Mouse (Mus musculus): ENCODE results near the gene Hoxa6.

Hoxa6 gene

DNA sequence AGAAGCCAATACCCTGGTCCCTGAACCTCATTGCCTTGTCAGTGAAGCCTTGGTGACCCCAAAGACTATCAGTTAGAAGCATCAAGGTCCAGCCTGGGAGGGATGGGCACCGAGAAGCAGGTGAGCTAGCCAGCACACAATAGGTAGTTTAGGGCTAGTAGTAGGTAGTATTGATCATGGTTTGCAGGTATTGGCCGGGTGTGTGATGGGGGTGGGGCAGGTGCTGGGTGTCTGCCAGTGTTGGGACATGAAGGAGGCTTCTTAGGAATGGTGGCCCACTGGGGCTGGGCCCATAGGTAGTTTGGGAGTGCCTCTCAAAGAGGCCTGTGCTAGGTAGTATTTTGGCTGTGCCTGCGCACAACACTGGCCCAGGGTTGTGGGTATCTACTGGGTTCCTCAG lies 6.5 kb upstream of the Hoxa6 start:
- no peak for DNase-seq (ENCODE audit: low spot score)

DNA sequence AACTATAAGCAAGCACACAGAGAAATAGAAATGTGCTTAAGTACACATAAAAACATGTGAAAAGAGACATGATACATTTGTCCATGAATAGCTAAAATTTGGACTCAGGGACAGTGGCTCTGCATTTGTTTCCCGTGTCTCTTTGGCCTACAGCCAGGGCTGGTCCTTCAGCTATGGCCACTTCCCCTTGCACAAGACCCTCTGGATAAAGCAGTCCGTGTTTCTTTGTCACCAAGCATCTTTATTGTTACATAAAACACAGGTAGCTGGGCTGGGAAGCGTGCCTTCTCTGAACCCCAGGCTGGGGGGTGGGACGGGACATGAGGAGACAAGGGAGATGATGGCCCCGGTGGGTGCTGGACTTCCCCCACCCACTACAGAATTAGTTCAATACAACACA lies 5.7 kb upstream of the Hoxa6 start:
- no peak for DNase-seq (ENCODE audit: low spot score)

DNA sequence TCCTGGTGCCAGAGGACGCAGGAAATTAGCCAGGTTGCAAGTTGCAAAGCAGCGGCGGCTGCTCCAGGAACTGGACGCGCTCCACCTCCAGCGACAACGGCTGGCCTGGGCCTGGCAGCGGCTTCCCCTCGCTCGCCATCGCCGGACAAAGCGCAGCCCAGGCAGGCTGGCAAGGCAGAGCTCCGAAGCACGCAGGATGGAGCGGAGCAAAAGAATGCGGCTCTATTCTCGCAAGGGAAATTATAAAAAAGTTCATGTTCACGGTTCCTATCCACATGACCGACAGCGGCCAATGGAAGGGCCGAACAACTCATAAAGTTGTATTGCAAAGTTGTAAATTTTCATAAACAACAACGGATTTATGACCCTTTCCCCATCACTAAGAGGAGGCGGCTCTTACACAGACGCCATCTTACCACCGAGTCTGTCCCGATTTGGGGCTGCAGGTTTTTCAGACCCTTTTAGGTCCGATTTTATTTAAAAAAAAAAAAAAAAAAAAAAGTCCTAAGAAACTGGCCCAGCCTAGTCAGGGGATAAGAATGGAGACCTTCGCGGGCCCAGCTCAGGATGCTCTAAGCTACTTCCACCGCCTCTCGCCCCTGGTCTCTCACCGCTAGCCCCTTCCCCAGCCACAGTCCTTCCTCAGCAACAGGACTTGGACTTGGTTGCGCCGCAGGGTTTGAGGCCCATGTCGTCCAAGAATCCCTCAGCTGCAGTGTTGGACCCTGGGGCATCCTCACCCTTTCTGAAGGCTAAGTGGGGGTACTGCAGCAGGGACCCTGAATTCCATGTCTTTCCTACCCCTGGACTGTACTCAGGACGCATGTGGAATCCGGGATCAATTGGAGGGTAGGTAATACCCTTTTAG lies 4.8 kb upstream of the Hoxa6 start, which contains the start of the genes Hoxa3 and Gm28308:
TSS of gene Hoxa3 (minus strand) at position 218 of the 868 bp plus-strand sequence.
TSS of gene Gm28308 (minus strand) at position 221 of the 868 bp plus-strand sequence.
- DNase-seq (ENCODE audit: low spot score) = no peak

DNA sequence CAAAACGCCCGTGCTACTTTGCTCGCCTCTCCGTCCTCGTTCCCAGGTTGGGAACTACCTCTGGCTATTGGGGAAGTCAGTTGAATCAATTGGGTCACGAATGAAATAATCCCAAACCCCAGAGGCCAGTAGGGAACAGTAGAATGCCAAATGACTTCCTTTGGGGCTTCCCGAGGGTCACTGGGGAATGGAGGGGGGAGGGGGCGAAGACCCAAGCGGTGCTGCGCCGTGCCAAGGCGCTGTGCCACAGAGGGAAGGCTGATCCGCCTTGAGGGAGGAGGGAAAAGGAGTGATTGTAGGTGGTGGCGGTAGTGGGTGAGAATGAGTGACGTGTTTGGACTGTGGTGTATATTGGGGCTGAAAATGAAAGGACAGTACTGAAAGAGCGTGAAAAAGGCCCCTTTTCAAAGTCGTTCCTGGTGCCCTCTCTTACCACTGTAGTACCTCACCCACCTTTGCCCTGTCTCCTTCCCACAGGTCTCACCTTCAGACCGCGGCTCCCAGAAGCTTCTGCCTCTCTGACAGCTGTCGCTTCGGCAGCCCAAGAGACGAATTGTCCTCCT lies 4.1 kb upstream of the Hoxa6 start:
- DNase-seq (ENCODE audit: low spot score) = no peak

DNA sequence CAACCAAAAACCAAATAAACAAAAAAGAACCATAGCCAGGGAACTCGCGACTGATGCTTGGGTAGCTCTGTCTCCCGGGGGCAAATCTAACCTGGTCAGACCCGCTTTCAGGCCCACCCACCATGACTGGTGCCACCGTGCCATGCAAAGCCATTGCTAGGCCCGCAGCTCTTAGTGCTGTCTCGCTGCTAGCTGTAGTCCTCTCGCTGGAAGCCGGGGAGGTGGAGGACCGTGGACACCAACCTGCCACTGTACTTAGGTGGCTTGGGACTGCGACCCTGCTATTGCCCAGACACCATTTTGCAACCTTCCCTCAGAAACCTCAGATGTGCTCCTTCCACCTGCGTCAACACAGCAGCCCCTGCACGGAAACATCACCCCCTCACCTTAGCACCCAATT lies 3.4 kb upstream of the Hoxa6 start:
- DNase-seq (ENCODE audit: low spot score) = no peak

DNA sequence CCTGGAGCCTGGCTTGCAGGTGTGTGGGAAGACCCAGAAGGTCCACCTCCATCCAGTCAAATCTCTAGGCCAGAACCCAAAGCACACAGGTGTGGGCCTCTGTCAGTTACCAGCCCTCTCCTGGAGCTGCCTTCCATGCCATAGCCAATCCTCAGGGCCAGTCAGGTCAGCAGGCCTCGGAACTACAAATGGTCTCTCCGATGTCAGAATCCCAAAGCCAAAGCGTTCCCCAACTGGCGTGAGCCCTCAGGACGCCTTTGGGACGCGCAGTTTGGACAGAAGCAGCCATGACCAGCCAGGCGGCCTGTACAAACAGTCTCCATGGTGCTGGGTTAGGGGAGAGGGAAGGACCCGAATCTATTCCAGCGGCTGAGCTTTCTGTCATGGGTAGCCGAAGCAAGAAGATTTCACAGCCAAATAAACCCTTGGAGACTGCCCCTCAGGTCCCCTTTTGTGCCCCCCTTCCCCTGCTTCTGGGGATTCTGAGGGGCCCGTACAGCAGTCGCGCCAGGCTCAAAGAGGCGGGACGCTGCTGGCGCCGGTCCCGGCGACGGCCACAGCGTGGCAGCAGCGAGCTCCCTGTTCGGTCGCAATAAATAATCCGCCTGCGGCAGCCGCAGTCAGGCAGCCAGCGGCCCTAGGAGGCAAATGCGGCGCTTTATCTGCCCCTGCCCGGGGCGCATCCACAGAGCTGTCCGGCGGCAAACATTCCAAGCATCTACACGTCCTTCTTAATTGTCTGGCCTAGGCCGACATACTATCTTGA lies 2.8 kb upstream of the Hoxa6 start:
- DNase-seq (ENCODE audit: low spot score) = peak; percentile 51

DNA sequence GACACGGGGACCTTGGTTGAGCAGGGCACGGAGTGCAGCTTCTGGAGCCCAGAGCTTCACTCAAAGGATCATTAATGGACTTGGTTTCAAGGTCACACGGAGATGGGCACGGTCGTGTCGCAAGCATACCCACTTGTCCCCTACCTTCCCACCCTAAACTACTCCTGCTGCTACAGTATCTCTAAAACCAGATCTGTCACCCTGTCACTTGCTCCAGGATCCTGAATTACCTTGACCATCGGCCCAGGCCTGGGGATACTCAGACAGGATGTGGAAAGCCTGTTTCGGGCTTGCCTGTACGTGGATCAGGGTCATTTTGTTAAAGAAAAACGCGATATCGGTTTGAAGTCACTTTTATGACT lies 1.1 kb upstream of the Hoxa6 start:
- DNase-seq (ENCODE audit: low spot score) = no peak

DNA sequence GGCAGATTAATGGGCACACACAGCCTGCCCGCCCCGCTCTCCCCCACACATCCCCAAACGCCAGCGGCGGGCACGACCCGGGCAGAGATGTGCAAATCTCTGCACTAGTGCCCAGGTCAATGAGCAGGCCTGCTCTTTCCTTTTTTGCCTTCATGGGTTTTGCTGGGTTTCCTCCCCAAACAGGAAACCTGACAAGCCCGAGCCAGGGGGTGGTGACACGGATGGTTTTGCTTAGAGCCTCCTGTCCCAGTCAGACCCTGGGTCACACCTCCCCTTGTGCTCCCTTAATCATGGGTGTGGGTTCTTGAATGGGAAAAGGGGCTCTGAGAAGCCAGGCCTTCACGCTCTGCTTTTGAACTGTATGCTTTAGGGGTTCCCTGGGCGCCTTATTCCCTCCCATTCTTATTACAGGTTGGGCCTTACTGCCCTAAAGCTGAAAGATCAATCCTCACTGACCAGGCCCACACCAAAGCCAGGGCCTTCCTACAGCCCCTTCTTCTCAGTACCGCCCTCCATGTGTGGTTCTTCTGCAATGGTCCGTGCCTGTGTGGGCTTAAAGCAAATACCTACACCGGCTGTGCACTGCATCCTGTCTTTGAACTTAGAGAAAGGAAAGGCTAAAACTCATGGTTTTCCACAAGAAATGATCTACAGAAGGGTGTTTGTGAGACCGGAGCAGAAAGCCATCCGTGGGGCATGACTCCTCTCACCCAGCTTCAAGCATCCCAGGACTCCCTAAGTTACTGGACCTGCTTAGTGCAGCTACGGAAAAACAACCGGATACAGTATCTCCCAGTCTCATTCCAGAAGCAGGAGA lies 554 bp upstream of the Hoxa6 start:
- no peak for DNase-seq (ENCODE audit: low spot score)

DNA sequence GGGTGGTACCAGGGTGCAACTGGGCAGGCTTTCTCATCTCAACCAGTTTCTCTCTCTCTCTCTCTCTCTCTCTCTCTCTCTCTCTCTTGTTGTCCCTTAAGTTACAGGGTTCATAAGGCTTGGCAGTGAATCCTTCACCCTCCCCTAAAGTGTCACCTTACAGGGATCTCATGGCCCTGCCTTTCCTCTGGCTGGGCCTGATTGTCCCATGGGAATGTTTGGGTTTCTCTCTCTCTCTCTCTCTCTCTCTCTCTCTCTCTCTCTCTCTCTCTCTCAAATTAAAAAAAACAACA lies 892 bp downstream of the Hoxa6 start:
- DNase-seq (ENCODE audit: low spot score) = no peak

DNA sequence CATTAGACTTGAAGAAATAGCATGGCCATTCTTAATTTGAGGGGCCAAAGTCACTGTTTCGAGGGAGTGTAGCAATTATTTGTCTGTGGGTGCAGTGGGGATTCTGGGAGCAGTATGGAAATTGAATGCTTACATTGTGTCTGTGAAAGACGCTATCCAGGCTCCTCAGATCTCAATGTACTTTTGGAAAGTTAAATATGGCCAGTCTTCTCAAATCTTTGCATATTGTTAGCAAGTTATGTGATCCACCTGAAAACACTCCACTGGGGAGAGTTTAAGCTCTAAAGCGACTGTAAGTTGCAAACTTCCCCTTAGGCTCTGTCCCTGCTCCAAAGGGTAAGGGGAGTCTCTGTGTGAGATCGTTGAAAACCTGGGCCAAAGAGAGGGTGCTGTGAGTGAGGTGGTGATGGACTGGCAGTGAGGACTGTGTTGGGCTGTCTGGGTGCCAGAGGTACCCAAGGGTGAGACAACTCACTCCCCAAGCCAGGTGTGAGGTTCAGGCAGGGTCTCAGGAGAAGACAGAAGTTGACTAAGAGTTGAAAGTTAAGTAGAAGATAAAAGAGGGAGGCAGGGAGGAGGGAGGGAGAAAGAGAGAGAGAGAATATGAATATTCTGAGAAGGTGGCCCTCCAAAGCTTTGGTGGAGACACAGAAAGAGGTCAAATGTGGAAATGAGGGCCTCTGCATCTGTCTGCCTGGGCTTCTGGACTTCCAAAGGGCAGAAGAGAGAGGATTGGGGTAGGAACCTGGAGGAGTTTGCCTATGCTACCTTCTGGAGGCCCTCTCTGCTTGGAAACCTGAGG lies 1.4 kb downstream of the Hoxa6 start:
- no peak for DNase-seq (ENCODE audit: low spot score)

DNA sequence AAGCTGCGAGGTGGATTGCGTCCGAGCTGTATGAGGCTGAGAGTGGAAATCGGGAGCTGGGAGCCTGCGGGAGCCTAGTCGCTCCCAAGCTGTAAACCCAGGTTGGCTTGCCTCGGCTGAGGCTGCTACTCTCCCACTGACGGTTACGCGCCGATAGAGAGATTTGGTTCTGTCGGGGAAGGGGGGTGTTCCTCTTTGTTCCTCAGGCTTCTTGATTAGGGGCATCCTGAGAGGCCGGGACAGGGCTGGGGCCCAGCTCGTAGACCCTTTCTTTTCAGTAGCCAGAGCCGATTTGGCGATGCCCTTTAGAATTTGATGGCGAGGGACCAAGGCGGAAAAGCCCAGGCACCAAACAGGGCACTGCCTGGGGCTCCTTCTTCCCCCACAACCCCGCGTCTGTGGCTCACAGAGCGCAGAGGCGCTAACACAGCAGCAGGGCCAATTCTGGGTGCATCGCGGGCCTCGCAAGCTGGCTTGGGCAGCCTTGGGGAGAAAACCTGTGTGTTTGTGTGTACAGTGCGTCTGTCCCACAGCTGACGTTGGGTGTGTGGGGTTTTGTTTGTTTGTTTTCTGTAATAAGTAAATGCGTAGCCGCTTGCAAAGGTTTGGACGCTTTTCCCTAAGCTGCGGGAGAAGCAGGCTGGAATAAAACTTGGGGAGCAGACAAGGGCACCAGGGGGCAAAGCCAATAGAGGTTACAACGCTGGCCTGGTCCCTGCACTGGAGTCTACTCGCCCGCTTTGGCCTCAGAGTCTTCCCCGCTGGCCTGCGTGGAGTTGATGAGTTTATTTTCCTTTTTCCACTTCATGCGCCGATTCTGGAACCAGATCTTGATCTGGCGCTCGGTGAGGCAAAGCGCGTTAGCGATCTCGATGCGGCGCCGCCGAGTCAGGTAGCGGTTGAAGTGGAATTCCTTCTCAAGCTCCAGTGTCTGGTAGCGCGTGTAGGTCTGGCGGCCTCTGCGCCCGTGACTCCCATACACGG lies 2.6 kb downstream of the Hoxa6 start:
- DNase-seq (ENCODE audit: low spot score) = no peak

DNA sequence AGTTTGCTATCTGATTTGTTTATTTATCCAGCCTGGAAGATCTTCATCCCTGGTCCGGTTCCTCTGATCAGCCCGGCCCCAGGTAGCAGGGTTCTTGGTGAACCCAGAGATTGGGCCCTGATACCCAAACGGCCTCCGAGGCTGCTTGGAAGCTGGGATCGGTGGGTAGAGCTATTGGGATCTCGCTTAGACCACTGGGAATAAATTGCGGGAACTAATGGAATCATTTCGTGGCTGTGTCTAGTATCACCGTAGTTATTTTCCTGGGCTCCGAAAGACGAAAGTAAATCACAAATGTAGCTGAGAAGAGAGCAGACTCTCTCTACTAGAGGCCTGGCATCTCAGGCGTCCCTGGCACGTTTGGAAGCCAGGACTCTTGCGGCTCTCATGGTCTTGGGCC lies 3.3 kb downstream of the Hoxa6 start:
- DNase-seq (ENCODE audit: low spot score) = no peak

DNA sequence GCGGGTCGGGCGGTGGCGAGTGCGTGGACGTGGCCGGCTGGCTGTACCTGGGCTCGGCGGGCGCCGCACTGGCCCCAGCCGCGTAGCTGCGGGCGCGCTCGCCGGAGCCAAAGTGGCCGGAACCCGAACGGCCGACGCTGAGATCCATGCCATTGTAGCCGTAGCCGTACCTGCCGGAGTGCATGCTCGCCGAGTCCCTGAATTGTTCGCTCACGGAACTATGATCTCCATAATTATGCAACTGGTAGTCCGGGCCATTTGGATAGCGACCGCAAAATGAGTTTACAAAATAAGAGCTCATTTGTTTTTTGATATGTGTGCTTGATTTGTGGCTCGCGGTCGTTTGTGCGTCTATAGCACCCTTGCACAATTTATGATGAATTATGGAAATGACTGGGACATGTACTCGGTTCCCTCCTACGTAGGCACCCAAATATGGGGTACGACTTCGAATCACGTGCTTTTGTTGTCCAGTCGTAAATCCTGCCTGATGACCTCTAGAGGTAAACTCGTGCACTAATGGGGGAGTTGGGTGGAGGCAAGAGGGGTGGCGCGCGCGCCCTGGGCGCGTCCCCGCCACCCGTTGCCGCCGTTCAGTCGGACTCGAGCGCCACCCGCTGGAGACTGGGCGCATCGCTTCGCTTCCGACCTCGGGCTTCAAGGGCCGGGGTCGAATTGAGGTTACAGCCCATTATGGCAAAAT lies 4.3 kb downstream of the Hoxa6 start, which contains the start of gene Hoxa5:
TSS of gene Hoxa5 (minus strand) at position 538 of the 703 bp plus-strand sequence.
- DNase-seq (ENCODE audit: low spot score) = no peak

DNA sequence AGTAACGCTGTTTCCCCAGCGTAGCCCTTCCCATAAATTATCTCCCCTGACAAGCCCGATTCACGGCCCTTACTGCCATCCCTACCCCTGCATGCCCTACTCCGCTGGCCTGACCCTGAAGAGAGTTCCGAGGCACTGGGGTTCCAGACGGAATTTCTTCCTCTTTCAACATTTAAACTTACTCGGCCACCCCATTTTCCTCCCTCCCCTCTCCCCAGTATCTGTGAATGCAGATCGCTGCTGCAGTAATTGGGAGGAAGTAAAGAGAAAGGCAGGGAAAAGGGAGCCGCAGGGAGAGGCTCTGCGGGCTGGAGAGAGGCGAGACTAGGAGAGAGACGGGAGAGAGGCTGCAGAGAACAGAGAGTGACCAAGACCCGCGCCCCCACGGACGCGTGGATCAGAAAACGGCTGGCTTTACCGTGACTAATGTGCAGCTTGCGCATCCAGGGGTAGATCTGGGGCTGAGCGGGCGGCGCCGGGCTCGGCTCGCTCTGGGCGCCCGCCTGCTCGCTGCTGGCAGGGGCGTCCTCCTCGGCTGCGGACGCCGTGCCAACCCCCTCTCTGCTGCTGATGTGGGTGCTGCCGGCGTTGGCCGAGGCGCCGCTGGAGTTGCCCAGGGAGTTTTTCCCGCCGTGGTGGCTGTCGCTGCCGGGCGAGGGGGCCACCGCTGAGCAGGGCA lies 5.0 kb downstream of the Hoxa6 start:
- no peak for DNase-seq (ENCODE audit: low spot score)

DNA sequence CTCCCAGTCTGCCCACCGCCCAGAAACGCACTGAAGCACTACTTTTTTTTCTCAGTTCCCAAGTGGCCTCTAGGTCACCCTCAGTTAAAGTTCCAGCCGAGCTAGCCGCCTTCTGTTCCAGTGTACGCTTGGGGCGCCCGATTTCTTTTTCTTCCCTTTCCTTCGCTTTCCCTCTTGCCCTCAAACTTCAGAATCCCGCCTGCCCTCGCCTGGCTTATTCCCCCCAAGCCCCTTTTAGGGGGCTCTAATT lies 5.5 kb downstream of the Hoxa6 start:
- DNase-seq (ENCODE audit: low spot score) = no peak

DNA sequence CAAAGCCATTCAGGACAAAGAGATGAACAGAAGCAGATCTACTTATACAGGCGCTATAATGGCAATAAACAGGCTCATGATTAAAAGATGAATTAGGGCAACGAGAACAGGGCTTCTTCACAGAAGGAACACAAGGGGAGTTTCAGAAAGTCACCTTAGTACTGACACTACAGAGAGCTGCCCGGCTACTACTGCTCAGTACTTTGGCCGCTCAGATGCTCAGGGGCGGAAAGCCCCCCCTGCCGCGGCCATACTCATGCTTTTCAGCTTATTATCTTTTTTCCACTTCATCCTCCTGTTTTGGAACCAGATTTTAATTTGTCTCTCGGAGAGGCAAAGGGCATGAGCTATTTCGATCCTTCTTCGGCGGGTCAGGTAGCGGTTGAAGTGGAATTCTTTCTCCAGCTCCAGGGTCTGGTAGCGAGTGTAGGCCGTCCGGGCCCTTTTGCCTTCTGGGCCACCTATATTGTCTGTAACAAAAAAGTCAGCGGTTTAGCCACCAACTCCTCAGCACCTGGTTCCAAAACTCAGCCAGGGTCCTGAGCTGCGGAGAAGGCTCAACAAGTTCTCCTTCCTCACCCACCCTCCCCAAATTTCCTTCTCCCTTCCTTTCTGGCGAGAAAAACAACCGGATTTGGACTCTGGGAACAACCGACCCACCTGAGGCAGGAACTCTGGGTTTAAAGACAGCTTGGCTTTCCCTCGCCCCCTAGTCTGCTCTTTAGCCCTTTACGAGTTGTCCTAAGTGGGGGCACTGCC lies 6.0 kb downstream of the Hoxa6 start:
- DNase-seq (ENCODE audit: low spot score) = no peak

DNA sequence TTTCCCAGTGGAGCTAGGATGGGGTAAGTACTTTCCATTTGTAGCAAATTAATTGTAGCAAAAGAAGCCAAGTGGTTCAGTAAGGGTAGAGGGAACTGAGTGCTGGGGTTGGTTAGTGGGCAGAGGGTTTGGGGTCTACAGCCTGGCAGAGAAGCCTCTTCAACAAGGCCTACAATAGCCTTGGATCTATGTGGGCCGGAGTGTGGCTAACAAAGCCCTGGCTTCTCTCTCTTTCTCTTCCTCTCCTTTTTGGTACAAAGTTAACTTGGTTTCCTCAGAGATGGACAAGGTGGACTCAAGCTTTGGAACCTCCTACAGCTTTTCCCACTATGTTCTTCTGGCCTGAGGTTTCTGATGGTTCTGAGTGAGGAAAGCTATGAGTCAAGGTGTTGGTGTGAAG lies 7.3 kb downstream of the Hoxa6 start:
- no peak for DNase-seq (ENCODE audit: low spot score)

DNA sequence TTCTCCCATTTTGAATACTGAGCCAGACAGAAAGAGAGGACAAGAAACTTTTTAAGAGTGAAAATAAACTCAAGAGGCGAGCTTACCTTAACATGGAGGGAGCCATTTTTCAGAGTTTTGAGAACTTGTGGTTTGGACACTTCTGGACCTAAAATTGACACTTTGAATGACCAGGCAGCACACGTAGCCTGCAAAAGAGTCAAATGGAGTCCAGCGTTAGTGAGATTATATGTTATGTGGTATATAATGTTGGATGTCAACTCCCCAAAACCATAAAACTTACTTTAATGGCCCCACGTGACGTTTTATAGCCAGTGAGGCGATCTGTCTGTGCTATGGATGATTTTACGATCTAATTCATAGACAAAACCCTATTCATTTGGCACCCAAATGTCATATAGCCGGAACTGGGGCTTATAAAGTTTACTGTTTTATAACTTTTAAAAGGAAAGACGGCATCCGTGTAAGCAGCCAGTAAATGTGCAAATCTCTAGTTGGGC lies 7.7 kb downstream of the Hoxa6 start:
- no peak for DNase-seq (ENCODE audit: low spot score)
